Mouse (Mus musculus) heart, adult 2 months (tissue): Measurements from ENCODE around the gene Syt15. TPM values are rescaled to one million over a fixed set of nuclear protein-coding genes. Genes with fewer than 3 reads are reported as not detected.
A peak's percentile ranks its signal among the peaks of the same experiment; 100 is the strongest.
"Not testable (repeated sequence)": the region's sequence is repeated elsewhere in the genome, so short reads cannot be mapped to it uniquely, and the experiment has no call there.

Source experiments
- DNase-seq, 2 experiments: peaks; one replicate each; pipeline ENCODE4 v3.0.0; 2021
- H3K27ac ChIP-seq: fragments of 200-600 bp; 2 replicates; pipeline ENCODE4 v1.8.1; 2022
- H3K27me3 ChIP-seq: fragments of 200-500 bp; 2 replicates; pipeline ENCODE4 v1.6.1; 2012; ENCODE audit warnings: mild to moderate bottlenecking, low read length, inconsistent platforms, mixed read lengths; ENCODE audit not compliant: control insufficient read depth, insufficient read depth
- H3K36me3 ChIP-seq: fragments of 200-500 bp; 2 replicates; pipeline ENCODE4 v1.6.1; 2012; ENCODE audit warnings: low read length, inconsistent platforms; ENCODE audit not compliant: control insufficient read depth, insufficient read depth
- H3K4me1 ChIP-seq: fragments of 200-500 bp; 2 replicates; pipeline ENCODE4 v1.6.1; 2011; ENCODE audit warnings: low read length; ENCODE audit not compliant: control insufficient read depth, insufficient read depth
- H3K4me3 ChIP-seq: fragments of 200-600 bp; 2 replicates; pipeline ENCODE4 v1.8.1; 2022
- H3K79me2 ChIP-seq: fragments of 200-500 bp; replicated peaks from 2 replicates; pipeline ENCODE4 v1.6.1; 2012; ENCODE audit warnings: mild to moderate bottlenecking, inconsistent platforms, low read length, moderate library complexity, mixed read lengths; ENCODE audit not compliant: control insufficient read depth, insufficient read depth
- H3K9ac ChIP-seq: fragments of 200-500 bp; 2 replicates; pipeline ENCODE4 v1.6.1; 2012; ENCODE audit warnings: low read depth, mild to moderate bottlenecking, control low read depth, inconsistent platforms, low read length, mixed read lengths
- CTCF ChIP-seq: fragments of 200-600 bp; IDR thresholded peaks from 2 replicates; pipeline ENCODE4 v1.8.1; 2022; ENCODE audit warnings: antibody characterized with exemption, mild to moderate bottlenecking, moderate library complexity
- EP300 ChIP-seq: fragments of 200-500 bp; IDR thresholded peaks from 2 replicates; pipeline ENCODE4 v1.6.1; 2011; ENCODE audit warnings: low read depth, low read length, control low read depth; ENCODE audit not compliant: insufficient read depth
- POLR2A ChIP-seq: fragments of 200-500 bp; IDR thresholded peaks from 2 replicates; pipeline ENCODE4 v1.6.1; 2011; ENCODE audit warnings: mild to moderate bottlenecking, low read depth, low read length, control low read depth; ENCODE audit not compliant: insufficient read depth
- WGBS: fragments of 180-500 bp; shearing (Covaris S2); methylation state at CpG from one replicate; pipeline ENCODE4 v1.1.7; 2018; 5-methylcytosine and 5-hydroxymethylcytosine counted together
- intact Hi-C: fragments of 180-260 bp; cut with DNase I; formaldehyde crosslinking; loops from one replicate; pipeline ENCODE4 v1.15.1; 2025
- polyA plus RNA-seq: library from polyadenylated mRNA; depleted of rRNA; stranded (reverse); fragments of >200 nt; gene quantifications from 2 replicates; pipeline ENCODE4 v1.2.3, GENCODE M21; 2012
- total RNA-seq, 2 experiments: library from RNA; stranded (reverse); gene quantifications; 2 replicates each; pipeline ENCODE4 v1.2.3; 2021

Gene Syt15
- total and polyA plus RNA-seq, 3 experiments, result 0.43 to 1.6 (median 0.78) TPM

GRCm38 (mm10) chr14:34252470-34253145 lies 33.2 kb downstream of the Syt15 start:
- Histone ChIP-seq H3K27ac (no peak overlapping the region; the same call in 1 of the 2 replicates), H3K4me1 (no peaks in the 10 kb centered on the region), H3K36me3 (no peaks in the 10 kb centered on the region), H3K79me2 (no peaks in the 10 kb centered on the region), H3K4me3 (no peak overlapping the region), H3K27me3 (no peaks in the 10 kb centered on the region), H3K9ac (no peak overlapping the region)
- WGBS, result 73% methylated on average over 6 of the region's 6 CpGs
- intact Hi-C loops, result no loop called here
- TF ChIP-seq CTCF (no peak), EP300 (no peak), POLR2A (no peak)
- DNase-seq, result no peak

GRCm38 (mm10) chr14:34253261-34253660 lies 33.9 kb downstream of the Syt15 start:
- H3K4me1 ChIP-seq, result no peaks in the 10 kb centered on the region
- H3K4me3 ChIP-seq, result no peak overlapping the region
- peak overlapping the region; percentile 23; the same call in 1 of the 2 replicates for H3K27ac ChIP-seq
- H3K79me2 ChIP-seq, result no peaks in the 10 kb centered on the region
- TF ChIP-seq EP300 (no peak), POLR2A (no peak), CTCF (no peak)
- DNase-seq, result peak in 1 of 2 experiments; percentile 12
- H3K9ac ChIP-seq, result no peak overlapping the region
- H3K36me3 ChIP-seq, result no peaks in the 10 kb centered on the region
- intact Hi-C loops, result no loop called here
- WGBS, result 57% methylated on average over 4 of the region's 4 CpGs
- no peaks in the 10 kb centered on the region for H3K27me3 ChIP-seq

- WGBS, result 79% methylated on average over 3 of the region's 3 CpGs
- DNase-seq, H3K79me2 ChIP-seq, H3K27me3 ChIP-seq, H3K36me3 ChIP-seq, H3K4me3 ChIP-seq, H3K4me1 ChIP-seq, intact Hi-C loops, H3K27ac ChIP-seq, H3K9ac ChIP-seq: not testable (repeated sequence)
Measured at GRCm38 (mm10) chr14:34258525-34258924, 39.1 kb downstream of the Syt15 start.

GRCm38 (mm10) chr14:34268046-34268445 lies 48.7 kb downstream of the Syt15 start:
- 69% methylated on average over 9 of the region's 9 CpGs for WGBS
- no peaks in the 10 kb centered on the region for H3K79me2 ChIP-seq
- no peaks in the 10 kb centered on the region for H3K27me3 ChIP-seq
- intact Hi-C loops, result no loop called here
- H3K27ac ChIP-seq, result no peak overlapping the region
- no peaks in the 10 kb centered on the region for H3K36me3 ChIP-seq
- DNase-seq, result no peak
- H3K4me3 ChIP-seq, result no peak overlapping the region
- TF ChIP-seq EP300 (no peak), POLR2A (no peak), CTCF (no peak)
- no peaks in the 10 kb centered on the region for H3K4me1 ChIP-seq
- no peak overlapping the region for H3K9ac ChIP-seq

- TF ChIP-seq POLR2A, result no peak
- peak; percentile 85 for TF ChIP-seq CTCF
- no peak for TF ChIP-seq EP300
- DNase-seq, result no peak
Measured at GRCm38 (mm10) chr14:34273280-34273679, 53.9 kb downstream of the Syt15 start.

GRCm38 (mm10) chr14:34274141-34274540 lies 54.7 kb downstream of the Syt15 start:
- 95% methylated on average over 3 of the region's 3 CpGs for WGBS
- Histone ChIP-seq H3K36me3 (no peaks in the 10 kb centered on the region), H3K79me2 (no peaks in the 10 kb centered on the region), H3K4me1 (no peaks in the 10 kb centered on the region), H3K9ac (no peak overlapping the region), H3K27ac (no peak overlapping the region), H3K4me3 (no peak overlapping the region), H3K27me3 (no peaks in the 10 kb centered on the region)
- TF ChIP-seq POLR2A (no peak), CTCF (no peak), EP300 (no peak)
- intact Hi-C loops, result loop anchor here (5.0 kb wide), 1 partner anchor 38 kb away; the partner anchor contains the start of genes Glud1 and Shld2
- DNase-seq, result no peak

More at GRCm38 (mm10) chr14:34273280-34273679, 53.9 kb downstream of the Syt15 start:
- no peak overlapping the region for H3K9ac ChIP-seq
- 41% methylated on average over 2 of the region's 2 CpGs for WGBS
- intact Hi-C loops, result loop anchor here (1.0 to 5.0 kb wide), 3 partner anchors 39 to 128 kb away; partner anchors contain the start of genes Glud1 and Shld2
- no peak overlapping the region for H3K27ac ChIP-seq
- no peaks in the 10 kb centered on the region for H3K36me3 ChIP-seq
- H3K4me3 ChIP-seq, result no peak overlapping the region
- no peaks in the 10 kb centered on the region for H3K4me1 ChIP-seq
- H3K27me3 ChIP-seq, result no peaks in the 10 kb centered on the region
- no peaks in the 10 kb centered on the region for H3K79me2 ChIP-seq
